Mouse (Mus musculus) heart, embryonic 11.5 days (tissue): ENCODE results near the gene Ptprm. TPM values are rescaled to one million over a fixed set of nuclear protein-coding genes. Genes with fewer than 3 reads are reported as not detected.

Experiments used
- ATAC-seq: fragments of 200-750 bp; cut with Nextera tagmentation; replicated peaks from 2 replicates; pipeline ENCODE4 v1.8.0; 2017; ENCODE audit warnings: moderate library complexity; ENCODE audit not compliant: insufficient number of reproducible peaks, low FRiP score, low TSS enrichment
- H3K27ac ChIP-seq: fragments of 300-500 bp; sonication (generic); 2 replicates; pipeline ENCODE4 v1.5.1; 2014; ENCODE audit warnings: mild to moderate bottlenecking, low read depth, low read length
- H3K27me3 ChIP-seq: fragments of 300-500 bp; sonication (generic); 2 replicates; pipeline ENCODE4 v1.6.1; 2014; ENCODE audit warnings: mild to moderate bottlenecking, low read length, mixed read lengths; ENCODE audit not compliant: control insufficient read depth, insufficient read depth
- H3K36me3 ChIP-seq: fragments of 300-500 bp; sonication (generic); 2 replicates; pipeline ENCODE4 v1.6.1; 2014; ENCODE audit warnings: mild to moderate bottlenecking, low read length, moderate library complexity, mixed read lengths; ENCODE audit not compliant: control insufficient read depth, insufficient read depth
- H3K4me1 ChIP-seq: fragments of 300-500 bp; sonication (generic); 2 replicates; pipeline ENCODE4 v1.6.1; 2014; ENCODE audit warnings: low read length; ENCODE audit not compliant: control insufficient read depth, insufficient read depth
- H3K4me2 ChIP-seq: fragments of 300-500 bp; sonication (generic); 2 replicates; pipeline ENCODE4 v1.6.1; 2014; ENCODE audit warnings: mild to moderate bottlenecking, moderate library complexity
- H3K4me3 ChIP-seq: fragments of 300-500 bp; sonication (generic); 2 replicates; pipeline ENCODE4 v1.5.1; 2014; ENCODE audit warnings: low read depth, low read length
- H3K9ac ChIP-seq: fragments of 300-500 bp; sonication (generic); 2 replicates; pipeline ENCODE4 v1.6.1; 2014; ENCODE audit warnings: mild to moderate bottlenecking, low read depth, low read length, moderate library complexity
- H3K9me3 ChIP-seq: fragments of 300-500 bp; sonication (generic); replicated peaks from 2 replicates; pipeline ENCODE4 v1.6.1; 2016; ENCODE audit warnings: low read length; ENCODE audit not compliant: control insufficient read depth
- WGBS: fragments of 180-500 bp; shearing (Covaris S2); extraction: QIAGEN DNeasy Blood & Tissue Kit; methylation state at CpG from one replicate; pipeline ENCODE4 v1.1.7; 2014; ENCODE audit not compliant: insufficient replicate concordance; 5-methylcytosine and 5-hydroxymethylcytosine counted together
- polyA plus RNA-seq: library from polyadenylated mRNA; unstranded; fragments of >200 nt; fragmentation: Nextera tagmentation; extraction: Ambion mirVana; gene quantifications from 2 replicates; pipeline ENCODE4 v1.2.1, GENCODE M21; 2014

Gene Ptprm
- polyA plus RNA-seq, 1 experiment from 2014 or later: 15.9 TPM

DNA sequence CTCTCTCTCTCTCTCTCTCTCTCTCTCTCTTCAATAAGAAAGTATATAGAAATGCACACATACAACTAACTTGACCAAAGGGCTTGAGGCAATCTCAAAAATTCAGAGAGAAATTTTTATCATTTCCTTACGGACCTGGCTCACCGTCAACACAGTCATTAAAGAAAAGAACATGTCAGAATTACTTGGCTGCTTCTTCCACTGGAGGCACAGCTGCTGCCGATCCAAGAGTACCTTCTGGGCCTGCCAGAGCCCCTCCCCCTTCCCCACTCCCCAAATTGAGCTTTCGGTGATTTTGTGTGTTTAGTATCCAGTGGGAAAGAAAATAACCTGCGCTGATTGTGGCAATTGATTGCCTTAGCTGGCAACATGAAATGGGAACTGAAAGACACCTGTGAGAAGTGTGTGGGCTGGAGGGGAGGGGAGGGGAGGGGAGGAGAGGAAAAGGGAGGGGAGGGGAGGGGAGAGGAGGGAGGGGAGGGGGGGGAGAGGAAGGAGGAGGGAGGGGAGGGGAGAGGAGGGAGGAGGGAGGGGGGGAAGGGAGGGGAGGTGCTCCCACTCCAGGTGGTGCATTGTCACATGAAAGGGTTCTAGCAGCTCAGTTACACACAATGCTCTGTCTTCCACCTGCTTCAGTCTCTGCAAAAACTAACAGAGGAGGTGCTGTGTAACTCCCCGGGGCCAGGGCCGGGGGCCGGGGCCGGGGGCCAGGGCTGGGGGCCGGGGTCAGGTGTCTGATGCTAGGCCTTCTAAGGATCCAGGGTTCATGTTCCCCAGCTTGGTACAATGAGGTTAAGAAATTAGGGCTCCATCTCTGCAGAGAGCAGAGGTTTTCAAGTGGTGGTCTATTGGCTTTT, 552.2 kb downstream of the Ptprm start:
- Histone ChIP-seq H3K27ac (no peak overlapping the region), H3K4me1 (no peaks in the 10 kb centered on the region)
- WGBS: 64% methylated on average over 10 of the region's 10 CpGs

GRCm38 (mm10) chr17:66800231-66800630, 554.0 kb downstream of the Ptprm start:
- Histone ChIP-seq H3K9me3 (no peaks in the 10 kb centered on the region), H3K36me3 (no peaks in the 10 kb centered on the region; the same call in 1 of the 2 replicates), H3K27ac (no peak overlapping the region), H3K27me3 (no peaks in the 10 kb centered on the region), H3K9ac (no peak overlapping the region), H3K4me2 (no peak overlapping the region), H3K4me3 (no peak overlapping the region), H3K4me1 (no peaks in the 10 kb centered on the region)
- no peak for ATAC-seq
- 76% methylated on average over 6 of the region's 6 CpGs for WGBS

More for the DNA sequence above, 552.2 kb downstream of the Ptprm start:
- H3K9me3 ChIP-seq: no peaks in the 10 kb centered on the region
- no peak overlapping the region for H3K4me2 ChIP-seq
- H3K4me3 ChIP-seq: no peak overlapping the region
- no peak for ATAC-seq
- no peaks in the 10 kb centered on the region for H3K27me3 ChIP-seq
- H3K9ac ChIP-seq: no peak overlapping the region
- H3K36me3 ChIP-seq: no peaks in the 10 kb centered on the region; the same call in 1 of the 2 replicates

GRCm38 (mm10) chr17:66786166-66786565, 568.1 kb downstream of the Ptprm start:
- Histone ChIP-seq H3K36me3 (no peaks in the 10 kb centered on the region), H3K9ac (no peak overlapping the region), H3K27ac (no peak overlapping the region), H3K4me1 (peaks cover 13% of the 10 kb centered on the region), H3K4me2 (no peak overlapping the region), H3K27me3 (no peaks in the 10 kb centered on the region), H3K4me3 (no peak overlapping the region), H3K9me3 (no peaks in the 10 kb centered on the region)
- no peak for ATAC-seq
- 65% methylated on average over 12 of the region's 12 CpGs for WGBS

DNA sequence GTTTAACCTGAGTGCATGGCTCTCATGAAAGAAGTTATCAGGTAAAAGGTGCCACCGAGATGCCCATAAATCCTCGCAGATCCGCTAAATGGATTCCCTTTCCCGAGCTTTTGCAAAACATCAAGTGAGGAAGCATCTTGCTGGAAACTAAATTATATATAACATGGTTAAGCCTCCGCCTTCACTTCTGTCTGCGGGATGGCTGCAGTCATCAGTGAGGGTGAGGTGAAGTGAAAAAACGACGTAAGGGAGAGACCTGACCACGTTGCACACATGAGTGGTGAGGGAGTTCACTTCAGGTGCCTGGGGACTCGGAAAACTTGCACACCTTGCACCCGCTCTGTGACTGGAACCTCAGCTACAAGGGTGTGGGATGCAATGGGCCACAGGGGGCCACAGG, 568.7 kb downstream of the Ptprm start:
- H3K9me3 ChIP-seq: no peaks in the 10 kb centered on the region

GRCm38 (mm10) chr17:66783601-66784000, 570.7 kb downstream of the Ptprm start:
- Histone ChIP-seq H3K27ac (no peak overlapping the region), H3K4me1 (peaks cover 13% of the 10 kb centered on the region), H3K4me3 (no peak overlapping the region), H3K9me3 (no peaks in the 10 kb centered on the region), H3K4me2 (no peak overlapping the region), H3K36me3 (no peaks in the 10 kb centered on the region), H3K27me3 (no peaks in the 10 kb centered on the region), H3K9ac (no peak overlapping the region)
- no peak for ATAC-seq
- 54% methylated on average over 4 of the region's 4 CpGs for WGBS

More for the DNA sequence above, 568.7 kb downstream of the Ptprm start:
- H3K27ac ChIP-seq: no peak overlapping the region
- no peak overlapping the region for H3K4me2 ChIP-seq
- H3K9ac ChIP-seq: no peak overlapping the region
- H3K4me3 ChIP-seq: no peak overlapping the region
- no peaks in the 10 kb centered on the region for H3K36me3 ChIP-seq
- H3K27me3 ChIP-seq: no peaks in the 10 kb centered on the region
- ATAC-seq: no peak
- 86% methylated on average over 11 of the region's 11 CpGs for WGBS
- peaks cover 13% of the 10 kb centered on the region for H3K4me1 ChIP-seq

GRCm38 (mm10) chr17:66783075-66783492, 571.2 kb downstream of the Ptprm start:
- no peak overlapping the region for H3K4me2 ChIP-seq
- WGBS: 55% methylated on average over 10 of the region's 10 CpGs
- H3K4me3 ChIP-seq: no peak overlapping the region
- H3K9ac ChIP-seq: no peak overlapping the region
- H3K36me3 ChIP-seq: no peaks in the 10 kb centered on the region
- H3K4me1 ChIP-seq: peaks cover 13% of the 10 kb centered on the region
- no peak overlapping the region for H3K27ac ChIP-seq
- H3K9me3 ChIP-seq: no peaks in the 10 kb centered on the region
- no peaks in the 10 kb centered on the region for H3K27me3 ChIP-seq
- ATAC-seq: no peak

DNA sequence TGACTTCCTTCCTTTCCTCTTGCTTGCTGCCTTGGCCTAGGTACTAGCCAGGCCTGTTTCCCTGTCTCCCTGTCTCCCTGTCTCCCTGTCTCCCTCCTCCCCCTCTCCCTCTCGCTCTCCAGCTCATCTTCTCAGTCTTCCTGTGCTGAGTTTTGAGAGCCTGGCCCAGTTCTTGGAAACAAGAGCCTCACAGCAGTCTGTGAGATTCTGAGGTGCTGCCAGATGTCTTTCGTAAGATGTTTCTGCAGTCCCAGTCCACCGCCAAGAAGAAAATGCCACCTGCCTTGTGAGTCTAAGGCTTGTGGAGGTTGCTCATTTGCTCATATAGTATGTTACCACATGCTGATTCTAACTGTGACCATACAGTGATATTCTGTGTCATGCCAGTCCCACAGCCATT, 572.3 kb downstream of the Ptprm start:
- H3K9me3 ChIP-seq: no peaks in the 10 kb centered on the region
- H3K27me3 ChIP-seq: no peaks in the 10 kb centered on the region
- 76% methylated on average over 3 of the region's 3 CpGs for WGBS
- no peak overlapping the region for H3K9ac ChIP-seq
- H3K4me3 ChIP-seq: no peak overlapping the region
- no peaks in the 10 kb centered on the region for H3K36me3 ChIP-seq
- H3K4me1 ChIP-seq: peaks cover 13% of the 10 kb centered on the region
- H3K27ac ChIP-seq: no peak overlapping the region
- ATAC-seq: no peak
- no peak overlapping the region for H3K4me2 ChIP-seq

- no peak overlapping the region for H3K9ac ChIP-seq
- 86% methylated on average over 1 of the region's 1 CpGs for WGBS
- H3K27ac ChIP-seq: no peak overlapping the region
- H3K4me3 ChIP-seq: no peak overlapping the region
- H3K36me3 ChIP-seq: no peaks in the 10 kb centered on the region
- no peaks in the 10 kb centered on the region for H3K9me3 ChIP-seq
- H3K4me1 ChIP-seq: peaks cover 10% of the 10 kb centered on the region
- H3K4me2 ChIP-seq: no peak overlapping the region
- ATAC-seq: no peak
- no peaks in the 10 kb centered on the region for H3K27me3 ChIP-seq
Observed at GRCm38 (mm10) chr17:66779026-66779425, 575.2 kb downstream of the Ptprm start.
